Mouse (Mus musculus) spleen, adult 2 months (tissue): Measurements from ENCODE around the gene Ost4.

ENCODE experiments used
- CTCF ChIP-seq: fragments of 200-500 bp; IDR thresholded peaks from 2 replicates; pipeline ENCODE4 v1.5.1; 2011; ENCODE audit warnings: mild to moderate bottlenecking, inconsistent platforms; ENCODE audit not compliant: insufficient read depth, insufficient read length, insufficient replicate concordance; ENCODE audit errors: extremely low read depth
- POLR2A ChIP-seq: fragments of 200-500 bp; IDR thresholded peaks from 2 replicates; pipeline ENCODE4 v1.6.1; 2011; ENCODE audit warnings: low read depth, low read length, inconsistent platforms

DNA sequence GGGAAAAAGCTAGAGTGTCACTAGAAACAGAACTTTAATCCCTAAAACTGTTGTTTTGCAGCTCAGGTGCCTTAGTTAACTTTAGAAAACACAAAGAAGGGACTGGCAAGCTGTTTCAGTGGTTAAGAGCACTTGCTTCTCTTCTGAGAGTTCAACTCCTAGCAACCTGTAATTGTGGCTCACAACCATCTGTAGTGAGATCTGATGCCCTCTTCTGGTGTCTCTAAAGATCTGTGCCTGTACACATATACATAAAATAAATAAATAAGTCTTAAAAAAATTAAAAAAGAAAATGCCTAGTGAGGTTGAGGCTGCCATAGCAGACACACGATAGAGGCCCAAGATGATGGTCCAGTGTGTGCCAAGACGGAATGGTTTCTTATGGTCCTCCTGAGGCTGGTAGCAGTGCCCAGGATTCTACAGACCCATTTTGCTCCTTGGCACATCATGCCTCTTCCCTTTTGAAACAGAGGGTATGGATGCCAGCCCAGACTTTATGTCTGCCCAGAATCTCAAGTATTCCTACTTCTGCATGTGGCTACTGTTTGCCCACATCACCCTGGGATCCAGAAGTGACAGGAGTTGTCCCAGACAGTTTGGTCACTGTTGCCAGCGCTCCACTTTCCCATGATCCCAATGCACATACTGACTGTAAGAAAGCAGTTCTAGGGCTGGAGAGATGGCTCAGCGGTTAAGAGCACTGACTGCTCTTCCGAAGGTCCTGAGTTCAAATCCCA is 27.3 kb upstream of the Ost4 start:
- TF ChIP-seq CTCF (no peak), POLR2A (no peak)
